23 mouse cellular contexts compared by ENCODE assay signal in genomic region chr5:102964396-102964795, GRCm38 (mm10).
DNase-seq lines count a peak whose midpoint lies in the region; ATAC-seq and TF ChIP-seq lines count a peak whose summit lies in the region.
"Had no signal": no experiment of that assay in that cellular context is flagged by ENCODE, and none has a peak within 500 bp of the region (broad histone marks: within the 10 kb centered on the region; RNA-seq: fewer than 3 reads in every experiment).

No protein-coding gene starts in this region.

- no peak for TF ChIP-seq POLR2A in kidney, adult 2 months (IDR thresholded peaks at IDR 0.05; ENCODE audit: low read depth, low read length)

- H3K27ac ChIP-seq in kidney, adult 2 months (ENCODE audit: insufficient read depth, low read depth, low read length) = no peak overlapping the region
- no peak overlapping the region for H3K27ac ChIP-seq in kidney, embryonic 14.5 days (ENCODE audit: low read depth, low read length)
- H3K27ac ChIP-seq: embryonic facial prominence, embryonic 13.5 days; embryonic facial prominence, embryonic 15.5 days; forebrain, embryonic 10.5 days; forebrain, embryonic 12.5 days had no signal

- H3K9ac ChIP-seq in kidney, embryonic 14.5 days (ENCODE audit: low read depth, low read length) = no peak overlapping the region
- H3K9ac ChIP-seq: embryonic facial prominence, embryonic 13.5 days; embryonic facial prominence, embryonic 15.5 days; forebrain, embryonic 12.5 days had no signal

- H3K4me3 ChIP-seq in kidney, adult 2 months (ENCODE audit: insufficient read depth, low read depth, low read length) = no peak overlapping the region
- H3K4me3 ChIP-seq in kidney, embryonic 14.5 days (ENCODE audit: low read length) = no peak overlapping the region
- H3K4me3 ChIP-seq: embryonic facial prominence, embryonic 13.5 days; embryonic facial prominence, embryonic 15.5 days; erythroblast, embryonic 14.5 days; forebrain, embryonic 10.5 days; forebrain, embryonic 12.5 days had no signal

- no peak for TF ChIP-seq CTCF in kidney, adult 2 months (conservative IDR thresholded peaks at IDR 0.05; ENCODE audit: insufficient read depth, insufficient read length, low read depth, low read length)

- no peak overlapping the region for H3K4me2 ChIP-seq in kidney, embryonic 14.5 days (replicated peaks; ENCODE audit: low read depth, low read length)
- H3K4me2 ChIP-seq: embryonic facial prominence, embryonic 13.5 days; embryonic facial prominence, embryonic 15.5 days; forebrain, embryonic 12.5 days had no signal

- H3K9me3 ChIP-seq in kidney, embryonic 14.5 days (ENCODE audit: control insufficient read depth, low read length) = no peaks in the 10 kb centered on the region
- H3K9me3 ChIP-seq: embryonic facial prominence, embryonic 13.5 days; embryonic facial prominence, embryonic 15.5 days; forebrain, embryonic 10.5 days; forebrain, embryonic 12.5 days had no signal

- H3K4me1 ChIP-seq in kidney, adult 2 months (ENCODE audit: control insufficient read depth, insufficient read depth, low read length) = no peaks in the 10 kb centered on the region
- no peaks in the 10 kb centered on the region for H3K4me1 ChIP-seq in kidney, embryonic 14.5 days (ENCODE audit: control insufficient read depth, insufficient read depth, low read length)
- H3K4me1 ChIP-seq: embryonic facial prominence, embryonic 13.5 days; embryonic facial prominence, embryonic 15.5 days; forebrain, embryonic 10.5 days had no signal

- no peaks in the 10 kb centered on the region; the same call in 1 of the 2 replicates for H3K27me3 ChIP-seq in kidney, adult 2 months (replicated peaks; ENCODE audit: control insufficient read depth, insufficient read depth, low read length)
- H3K27me3 ChIP-seq in kidney, embryonic 14.5 days (ENCODE audit: control insufficient read depth, insufficient read depth, low read length) = no peaks in the 10 kb centered on the region
- H3K27me3 ChIP-seq: embryonic facial prominence, embryonic 13.5 days; embryonic facial prominence, embryonic 15.5 days; forebrain, embryonic 12.5 days had no signal

- no peak for ATAC-seq in kidney, embryonic 14.5 days (ENCODE audit: low FRiP score, low TSS enrichment)
- ATAC-seq: forebrain, embryonic 14.5 days had no signal

- no peaks in the 10 kb centered on the region for H3K36me3 ChIP-seq in kidney, adult 2 months (ENCODE audit: control insufficient read depth, insufficient read depth, low read length)
- H3K36me3 ChIP-seq in kidney, embryonic 14.5 days (ENCODE audit: control insufficient read depth, insufficient read depth, low read length) = no peaks in the 10 kb centered on the region
- H3K36me3 ChIP-seq: embryonic facial prominence, embryonic 13.5 days; embryonic facial prominence, embryonic 15.5 days; forebrain, embryonic 10.5 days had no signal

- WGBS in kidney, adult 2 months = 64% methylated on average over 5 of the region's 5 CpGs
- WGBS in kidney, embryonic 14.5 days = 88% methylated on average over 5 of the region's 5 CpGs

- peak; percentile 52 for DNase-seq in kidney, adult 2 months
- DNase-seq in kidney, postnatal 10 days = no peak
- peak; percentile 50 for DNase-seq in kidney, adult 9 months
- DNase-seq in kidney, postnatal 4 days = no peak
- DNase-seq in kidney, postnatal 25 days = peak; percentile 11 to 33
- no peak for DNase-seq in thymus, postnatal 36 days
- DNase-seq: adrenal gland, adult 2 months; adrenal gland, postnatal 10 days; adrenal gland, postnatal 25 days; cerebellum, adult 11 months; cerebellum, adult 18-20 months; cerebellum, adult 8-10 months; cerebellum, adult 9-11 months; cerebellum, postnatal 14 days; cerebellum, postnatal 36 days; embryo, embryonic 11 days had no signal

Comparison
In these comparisons a context has a peak if more than half of its experiments do, and no peak if none do; other contexts are left out.
1. DNase-seq: peak in kidney, adult 2 months (single experiment), kidney, adult 9 months (single experiment) and kidney, postnatal 25 days (2 of 2); none in kidney, postnatal 10 days (single experiment), kidney, postnatal 4 days (0 of 2) and thymus, postnatal 36 days (0 of 2).